ENCODE assay signal across 22 mouse cellular contexts in the genomic region with DNA sequence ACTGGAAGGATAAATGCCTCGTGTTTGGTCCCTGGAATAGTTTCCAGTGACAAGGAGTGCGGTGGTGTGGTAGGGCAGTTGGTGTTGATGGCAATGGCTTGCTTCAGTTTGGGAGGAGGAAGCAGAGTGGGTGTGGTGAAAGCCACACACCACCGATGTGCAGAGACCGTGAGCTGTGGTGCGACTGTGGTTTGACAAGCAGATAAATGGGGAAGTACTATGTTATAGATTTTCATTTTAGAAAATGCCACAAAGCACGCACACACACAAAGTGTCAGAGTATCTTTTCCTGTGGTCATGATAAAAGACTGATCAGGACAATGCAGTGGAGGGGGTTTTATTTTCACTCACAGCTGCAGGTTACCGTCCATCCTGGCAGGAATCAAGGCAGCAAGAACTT. TPM values are rescaled to one million over a fixed set of nuclear protein-coding genes. Genes with fewer than 3 reads are reported as not detected.
DNase-seq lines count a peak whose midpoint lies in the region; ATAC-seq lines count a peak whose summit lies in the region.
"Had no signal": no experiment of that assay in that cellular context is flagged by ENCODE, and none has a peak within 500 bp of the region (broad histone marks: within the 10 kb centered on the region; RNA-seq: fewer than 3 reads in every experiment).

No protein-coding gene starts in this region.

- ATAC-seq in megakaryocyte progenitor cell, adult 5-6 weeks (replicated peaks; ENCODE audit: poor library complexity) = peak; percentile 82
- ATAC-seq in hindbrain, embryonic 16.5 days = no peak
- ATAC-seq: forebrain, embryonic 15.5 days; intestine, embryonic 16.5 days; midbrain, embryonic 15.5 days had no signal

- H3K27me3 ChIP-seq in hindbrain, embryonic 16.5 days (replicated peaks; ENCODE audit: control insufficient read depth, insufficient read depth, low read length) = no peaks in the 10 kb centered on the region
- H3K27me3 ChIP-seq: forebrain, embryonic 15.5 days; hindbrain, embryonic 12.5 days; midbrain, embryonic 15.5 days had no signal

- DNase-seq in CD4-positive helper T cell, adult 2 months (ENCODE audit: low read depth, low spot score) = peak; percentile 20
- DNase-seq in c-Kit-positive CD71-negative TER-119-negative erythroid progenitor cells, embryonic 14.5 days (ENCODE audit: low read depth) = peak; percentile 25
- peak; percentile 76 to 78 for DNase-seq in spleen, postnatal 36 days (ENCODE audit: low spot score in 2 of 2)
- DNase-seq in ovary, postnatal 36 days (ENCODE audit: low spot score) = no peak
- no peak for DNase-seq in retina, embryonic 14.5 days (ENCODE audit: low spot score)
- DNase-seq: adrenal gland, adult 2 months; cerebellum, adult 9-11 months; gastrocnemius, postnatal 36 days; kidney, postnatal 4 days; layer of hippocampus, postnatal 36 days; right cerebral cortex, postnatal 4 days had no signal

- no peaks in the 10 kb centered on the region for H3K36me3 ChIP-seq in hindbrain, embryonic 16.5 days (ENCODE audit: control insufficient read depth, insufficient read depth, low read length)
- H3K36me3 ChIP-seq: embryonic facial prominence, embryonic 13.5 days; forebrain, embryonic 15.5 days; heart, embryonic 10.5 days; hindbrain, embryonic 12.5 days; kidney, embryonic 15.5 days; liver, embryonic 15.5 days; midbrain, embryonic 15.5 days had no signal

- no peak overlapping the region for H3K27ac ChIP-seq in hindbrain, embryonic 16.5 days (ENCODE audit: low read depth, low read length)
- H3K27ac ChIP-seq: embryonic facial prominence, embryonic 13.5 days; forebrain, embryonic 15.5 days; heart, embryonic 10.5 days; hindbrain, embryonic 12.5 days; kidney, embryonic 15.5 days; liver, embryonic 15.5 days; midbrain, embryonic 15.5 days had no signal

- H3K4me1 ChIP-seq in hindbrain, embryonic 16.5 days (ENCODE audit: control insufficient read depth, insufficient read depth, low read depth, low read length) = peaks cover 3% of the 10 kb centered on the region; the same call in 1 of the 2 replicates
- H3K4me1 ChIP-seq: kidney, embryonic 15.5 days; liver, embryonic 15.5 days had no signal

- no peak overlapping the region for H3K4me3 ChIP-seq in hindbrain, embryonic 16.5 days (ENCODE audit: low read length)
- H3K4me3 ChIP-seq: embryonic facial prominence, embryonic 13.5 days; forebrain, embryonic 15.5 days; heart, embryonic 10.5 days; hindbrain, embryonic 12.5 days; kidney, embryonic 15.5 days; liver, embryonic 15.5 days; midbrain, embryonic 15.5 days had no signal

- H3K4me2 ChIP-seq in hindbrain, embryonic 16.5 days (ENCODE audit: low read length) = no peak overlapping the region
- H3K4me2 ChIP-seq: embryonic facial prominence, embryonic 13.5 days; forebrain, embryonic 15.5 days; hindbrain, embryonic 12.5 days; kidney, embryonic 15.5 days; liver, embryonic 15.5 days; midbrain, embryonic 15.5 days had no signal

- WGBS in hindbrain, embryonic 16.5 days = 83% methylated on average over 7 of the region's 7 CpGs

- H3K9ac ChIP-seq in hindbrain, embryonic 16.5 days (ENCODE audit: low read depth, low read length) = no peak overlapping the region
- H3K9ac ChIP-seq: embryonic facial prominence, embryonic 13.5 days; forebrain, embryonic 15.5 days; hindbrain, embryonic 12.5 days; kidney, embryonic 15.5 days; liver, embryonic 15.5 days; midbrain, embryonic 15.5 days had no signal

- no peaks in the 10 kb centered on the region for H3K9me3 ChIP-seq in hindbrain, embryonic 16.5 days (ENCODE audit: control insufficient read depth, low read length)
- H3K9me3 ChIP-seq: embryonic facial prominence, embryonic 13.5 days; forebrain, embryonic 15.5 days; heart, embryonic 10.5 days; hindbrain, embryonic 12.5 days; kidney, embryonic 15.5 days; liver, embryonic 15.5 days; midbrain, embryonic 15.5 days had no signal

RNA-seq across cellular contexts. Expression of a gene that starts 13.5 kb away (rescaled TPM):
- 14.0 and 16.1 TPM in 2 replicates for total RNA-seq in megakaryocyte progenitor cell, adult 5-6 weeks (2015)
- 13.2 and 17.8 TPM in 2 replicates for total RNA-seq in megakaryocyte progenitor cell, adult 5-6 weeks (2017)
- polyA plus RNA-seq in hindbrain, embryonic 16.5 days (2015; fragmentation: Nextera tagmentation; extraction: Ambion mirVana) = 8.5 and 10.1 TPM in 2 replicates

RNA-seq across cellular contexts. Expression of a gene that starts 41.7 kb away (rescaled TPM):
- not detected in 2 replicates for total RNA-seq in megakaryocyte progenitor cell, adult 5-6 weeks (2015)
- not detected in 2 replicates for total RNA-seq in megakaryocyte progenitor cell, adult 5-6 weeks (2017)
- 15.6 and 22.4 TPM in 2 replicates for polyA plus RNA-seq in hindbrain, embryonic 16.5 days (2015; fragmentation: Nextera tagmentation; extraction: Ambion mirVana)
- total RNA-seq: megakaryocyte-erythroid progenitor cell, adult 5-6 weeks had no signal
- polyA plus RNA-seq: liver, embryonic 15.5 days had no signal

Comparison
In these comparisons a context has a peak if more than half of its experiments do, and no peak if none do; other contexts are left out.
1. DNase-seq: peak in CD4-positive helper T cell, adult 2 months (single experiment), c-Kit-positive CD71-negative TER-119-negative erythroid progenitor cells, embryonic 14.5 days (single experiment) and spleen, postnatal 36 days (2 of 2); none in ovary, postnatal 36 days (single experiment) and retina, embryonic 14.5 days (single experiment).